Mouse (Mus musculus): ENCODE results near the gene 1500015O10Rik.
A peak's percentile ranks its signal among the peaks of the same experiment; 100 is the strongest.

The 1500015O10Rik gene

DNA sequence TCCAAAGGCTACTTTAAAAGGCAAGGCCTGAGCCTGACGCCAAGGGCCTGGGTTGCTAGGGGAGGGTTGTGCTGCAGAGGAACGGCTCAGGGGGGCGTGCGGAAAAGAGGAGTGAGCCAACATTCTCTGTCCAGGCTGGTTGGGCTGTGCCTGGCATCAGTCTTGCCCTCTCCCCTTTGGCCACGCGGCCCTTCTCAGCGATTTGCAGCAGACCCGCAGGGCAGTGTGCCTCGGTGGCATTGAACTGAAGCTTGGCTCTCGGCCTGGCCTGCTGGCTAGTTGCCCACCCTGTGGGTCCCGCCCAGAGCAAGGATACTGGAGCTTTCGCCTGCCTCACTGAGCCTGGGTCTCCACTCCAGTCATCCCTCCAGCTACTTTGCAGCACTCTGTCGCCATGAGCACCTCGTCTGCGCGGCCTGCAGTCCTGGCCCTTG lies at the start of gene 1500015O10Rik:
1500015O10Rik (plus strand) TSS at position 112 of the 434 bp plus-strand sequence.
- DNase-seq: peak; percentile 38 to 74

DNA sequence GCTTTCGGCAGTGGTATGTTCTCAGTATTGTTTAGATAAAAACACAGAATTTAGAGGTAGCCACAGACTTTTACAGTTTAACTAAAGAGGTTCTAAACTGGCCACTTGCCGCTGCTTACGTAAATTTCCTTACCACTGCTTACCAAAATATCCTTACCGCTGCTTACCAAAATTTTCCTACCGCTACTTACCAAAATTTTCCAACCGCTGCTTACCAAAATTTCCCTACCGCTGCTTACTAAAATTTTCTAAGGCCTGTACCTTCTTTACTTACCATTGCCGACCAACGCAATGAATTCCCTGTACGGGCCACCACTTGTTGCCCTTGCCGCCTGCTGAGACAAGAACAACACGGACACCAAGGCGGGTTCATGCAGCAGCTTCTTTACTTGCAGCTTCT lies 40.4 kb upstream of the 1500015O10Rik start:
- DNase-seq: no peak

DNA sequence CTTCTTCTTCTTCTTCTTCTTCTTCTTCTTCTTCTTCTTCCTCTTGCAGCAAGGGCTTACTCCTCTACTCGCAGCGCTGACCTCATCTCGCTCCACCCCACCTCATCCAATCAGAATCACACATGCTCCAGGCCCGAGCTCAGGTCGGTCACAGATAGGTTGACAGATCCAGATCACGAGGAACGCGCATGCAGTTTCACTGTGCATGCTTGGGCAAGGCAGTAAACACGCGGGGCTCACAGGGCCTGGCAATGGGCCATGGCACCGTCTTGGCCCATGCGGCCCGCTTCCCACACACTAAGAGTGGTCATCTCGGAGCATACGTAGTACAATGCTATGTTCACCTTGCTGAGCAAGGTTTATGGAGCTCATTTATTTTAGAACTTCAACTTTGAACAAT lies 39.9 kb upstream of the 1500015O10Rik start:
- DNase-seq: no peak

DNA sequence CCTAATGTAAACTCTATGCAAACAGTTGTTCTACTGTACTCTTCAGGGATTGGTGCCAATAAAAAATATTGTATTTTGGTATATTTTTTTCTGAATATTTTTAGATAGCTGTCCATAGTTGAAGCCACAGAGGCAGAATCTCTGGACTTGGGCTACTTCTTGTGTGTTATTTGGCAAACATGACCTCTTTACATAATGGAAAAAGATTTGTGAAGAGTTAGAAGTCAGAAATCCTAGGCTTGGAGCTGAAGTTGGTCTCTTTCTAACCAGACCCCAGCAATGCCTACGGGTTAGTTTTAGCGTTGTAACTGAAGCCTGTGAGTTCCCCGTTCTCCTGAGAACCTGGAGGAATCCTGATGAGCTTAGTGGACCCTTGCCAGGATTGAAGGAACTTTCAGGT lies 36.3 kb upstream of the 1500015O10Rik start:
- no peak for DNase-seq

DNA sequence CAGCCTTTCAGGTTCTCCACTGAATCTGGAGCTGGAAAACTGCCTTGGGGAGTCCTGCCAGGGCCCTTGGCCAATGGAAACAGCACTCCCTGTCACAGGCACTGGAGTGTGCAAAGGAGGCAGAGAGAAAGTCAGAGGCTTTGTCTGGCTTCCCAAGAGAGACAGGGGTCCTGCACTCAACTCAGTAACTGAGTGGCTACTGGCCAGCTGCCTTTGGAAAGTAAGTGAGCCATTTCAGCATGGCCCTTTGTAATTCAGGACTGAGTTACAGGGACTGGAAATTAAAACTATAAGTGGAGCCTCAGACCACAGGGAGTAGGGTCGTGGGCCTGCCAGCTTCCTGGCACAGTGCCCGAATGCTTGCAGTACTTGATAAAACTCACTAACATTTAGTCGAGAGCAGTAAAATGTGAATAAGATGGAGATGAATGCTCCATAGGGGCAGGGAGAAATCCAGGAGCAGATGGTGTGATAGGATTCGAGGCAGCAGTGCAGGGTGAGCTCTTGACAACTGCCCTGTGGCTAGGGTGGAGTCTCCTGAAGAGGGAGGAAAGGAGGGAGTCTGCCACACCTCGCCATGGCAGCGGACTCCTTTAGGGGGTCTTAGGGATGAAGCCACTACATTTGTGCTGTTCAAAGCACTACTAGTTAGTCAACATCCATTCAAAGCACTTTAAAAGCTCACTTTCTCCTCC lies 35.4 kb upstream of the 1500015O10Rik start:
- peak; percentile 79 to 83 for DNase-seq

DNA sequence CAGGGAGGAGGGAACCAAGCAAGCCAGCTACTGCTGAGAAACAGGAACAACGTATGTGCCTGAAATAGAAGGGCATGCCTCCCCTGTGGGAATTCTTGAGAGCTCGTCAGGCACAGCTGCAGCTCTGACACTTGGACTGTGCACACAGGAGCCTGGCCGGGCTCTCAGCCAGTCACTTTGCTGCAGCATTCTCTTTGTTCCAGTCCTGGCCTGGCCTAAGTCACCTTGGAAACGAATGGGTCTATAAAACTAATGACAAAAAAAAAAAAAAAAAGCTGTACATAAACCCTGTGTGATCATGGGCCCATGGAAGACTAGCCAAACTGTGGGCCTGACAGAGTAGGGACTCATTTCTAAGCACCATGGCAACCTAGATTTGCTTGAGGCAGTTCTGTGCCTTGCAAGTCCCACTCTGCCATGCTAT lies 31.8 kb upstream of the 1500015O10Rik start:
- DNase-seq: peak; percentile 24 to 26

DNA sequence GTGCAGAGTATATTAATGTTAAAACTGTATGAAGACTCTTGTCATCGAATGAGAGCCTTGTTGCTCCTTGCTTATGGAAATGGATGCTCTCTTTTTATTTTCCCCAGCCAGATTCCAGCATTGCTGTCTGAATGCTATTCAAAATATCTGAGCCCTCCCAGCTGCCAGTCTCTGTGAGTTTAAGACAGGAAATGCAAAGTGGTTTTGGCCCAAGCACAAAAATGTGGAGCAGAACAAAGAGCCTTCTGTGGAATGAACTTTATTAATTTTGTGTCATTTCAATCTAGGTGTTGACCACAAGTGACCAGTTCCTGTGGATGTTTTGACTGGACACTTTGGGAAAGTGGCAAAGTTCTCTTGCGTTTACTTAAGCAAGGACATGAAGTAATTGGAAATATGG lies 15.6 kb upstream of the 1500015O10Rik start:
- DNase-seq: peak; percentile 19 to 25

DNA sequence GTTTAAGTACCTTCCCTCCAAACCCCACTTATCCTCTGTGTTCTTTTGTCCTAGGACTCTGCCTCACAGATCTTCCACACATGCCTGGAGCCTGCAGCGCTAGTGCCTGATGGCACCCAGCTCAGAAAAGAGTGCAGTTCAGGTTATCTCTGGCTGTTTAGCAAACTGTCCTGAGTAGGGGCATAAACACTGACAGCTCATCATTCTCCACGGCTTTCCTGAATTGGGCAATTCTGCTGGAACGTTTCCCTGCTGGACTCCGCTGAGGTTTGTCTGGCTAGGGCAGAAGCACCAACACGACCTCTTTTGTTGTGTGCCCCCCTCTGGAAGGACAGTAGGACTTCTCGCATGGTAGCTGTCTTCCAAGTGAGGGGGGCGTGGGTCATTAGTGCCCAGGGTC lies 12.4 kb upstream of the 1500015O10Rik start:
- no peak for DNase-seq

- no peak for DNase-seq
Observed at GRCm38 (mm10) chr1:43718793-43719192, 11.6 kb upstream of the 1500015O10Rik start.

DNA sequence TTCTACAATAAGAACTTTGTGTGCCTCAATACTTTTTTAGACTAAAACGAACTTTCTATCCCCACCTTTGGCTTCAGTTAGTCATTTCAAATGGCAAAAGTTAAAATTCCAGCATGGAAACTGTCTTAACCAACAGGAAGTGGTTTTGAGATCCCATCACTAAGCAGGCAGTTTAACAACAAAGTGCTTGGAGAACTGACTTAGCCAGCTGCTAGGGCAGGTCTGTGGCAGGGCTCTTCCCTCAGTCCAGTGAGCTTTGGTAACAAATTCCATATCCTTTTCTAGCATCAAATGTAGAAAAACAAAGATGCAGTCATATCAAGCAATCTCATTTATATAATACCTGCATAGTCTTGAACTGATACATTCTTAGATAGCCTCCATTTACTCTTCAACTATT lies 7.9 kb upstream of the 1500015O10Rik start:
- DNase-seq: no peak

- no peak for DNase-seq
Observed at GRCm38 (mm10) chr1:43732100-43732499, 1.7 kb downstream of the 1500015O10Rik start.

DNA sequence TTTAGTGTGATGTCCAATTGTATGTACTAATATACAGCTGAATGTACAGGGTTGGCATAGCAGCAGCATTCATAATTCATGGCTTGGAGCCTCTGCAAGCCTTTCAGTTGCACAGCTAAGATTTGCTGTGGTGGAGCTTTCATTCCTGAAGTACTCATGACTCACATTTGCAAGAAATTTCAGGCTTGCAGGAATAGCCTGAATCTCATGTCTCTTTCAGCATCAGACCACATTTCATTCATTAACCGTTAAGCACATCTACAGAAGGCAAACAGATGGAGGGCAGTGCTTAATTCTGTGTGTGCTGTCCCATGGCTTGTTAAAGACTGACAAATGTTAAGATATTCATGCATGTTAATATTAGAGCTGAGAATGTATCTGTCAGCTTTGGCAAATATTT lies 2.3 kb downstream of the 1500015O10Rik start:
- no peak for DNase-seq

GRCm38 (mm10) chr1:43737812-43738518 lies 7.6 kb downstream of the 1500015O10Rik start:
- DNase-seq: peak; percentile 37 to 76

DNA sequence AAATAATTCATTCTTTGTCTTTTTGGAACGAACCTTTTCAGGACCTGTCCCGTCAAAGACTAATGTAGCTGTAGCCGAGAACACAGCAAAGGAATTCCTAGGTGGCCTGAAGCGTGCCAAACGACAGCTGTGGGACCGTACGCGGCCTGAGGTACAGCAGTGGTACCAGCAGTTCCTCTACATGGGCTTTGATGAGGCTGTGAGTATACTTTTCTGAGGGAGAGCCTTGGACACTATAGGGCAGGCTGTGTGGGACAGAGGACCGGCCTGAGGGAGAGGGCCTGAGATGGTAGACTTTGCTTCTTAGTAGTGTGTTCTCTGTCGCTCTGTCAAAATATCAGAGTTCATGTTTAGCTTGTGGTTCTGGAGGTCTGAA lies 8.1 kb downstream of the 1500015O10Rik start:
- no peak for DNase-seq

GRCm38 (mm10) chr1:43754448-43755312 lies 24.3 kb downstream of the 1500015O10Rik start:
- no peak for DNase-seq

DNA sequence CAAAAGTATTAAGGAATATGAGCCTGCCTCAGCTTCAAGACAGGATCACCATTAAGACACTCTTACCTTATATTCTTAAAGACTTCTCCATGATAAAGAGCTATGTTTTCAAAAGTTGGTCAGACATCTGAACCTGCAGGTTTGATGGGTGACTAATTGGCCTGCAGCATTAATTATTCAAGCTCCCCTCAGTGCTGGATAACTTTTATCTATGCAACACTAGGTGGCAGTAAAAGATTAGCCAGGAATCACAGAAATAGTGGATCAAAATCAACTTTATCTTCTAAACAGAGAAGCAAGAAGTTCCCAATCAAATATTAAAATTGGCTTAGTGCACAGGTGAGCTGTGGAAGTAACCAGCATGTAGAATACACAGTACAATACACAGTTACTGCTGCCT lies 29.7 kb downstream of the 1500015O10Rik start:
- DNase-seq: no peak

- DNase-seq: no peak
Observed at GRCm38 (mm10) chr1:43764481-43764880, 34.1 kb downstream of the 1500015O10Rik start.

DNA sequence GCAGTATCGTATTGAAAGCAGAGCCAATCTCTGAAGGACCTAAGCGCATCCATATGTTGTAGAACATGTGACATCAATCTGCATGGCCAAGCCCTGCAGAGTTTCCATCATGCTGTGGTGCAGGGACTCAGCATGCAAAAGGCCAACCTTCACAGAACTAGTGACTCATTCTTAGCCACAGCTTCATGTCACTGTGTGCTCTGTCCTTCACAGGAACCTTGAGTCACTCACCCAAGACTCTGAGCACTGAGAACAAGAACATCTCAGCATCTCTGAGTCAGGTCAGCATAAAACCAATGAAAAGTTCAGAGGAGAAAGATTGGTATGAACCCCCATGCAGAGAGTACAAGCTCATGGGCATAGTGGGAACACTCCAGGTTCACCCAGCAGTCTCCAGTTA lies 35.9 kb downstream of the 1500015O10Rik start:
- DNase-seq: no peak

DNA sequence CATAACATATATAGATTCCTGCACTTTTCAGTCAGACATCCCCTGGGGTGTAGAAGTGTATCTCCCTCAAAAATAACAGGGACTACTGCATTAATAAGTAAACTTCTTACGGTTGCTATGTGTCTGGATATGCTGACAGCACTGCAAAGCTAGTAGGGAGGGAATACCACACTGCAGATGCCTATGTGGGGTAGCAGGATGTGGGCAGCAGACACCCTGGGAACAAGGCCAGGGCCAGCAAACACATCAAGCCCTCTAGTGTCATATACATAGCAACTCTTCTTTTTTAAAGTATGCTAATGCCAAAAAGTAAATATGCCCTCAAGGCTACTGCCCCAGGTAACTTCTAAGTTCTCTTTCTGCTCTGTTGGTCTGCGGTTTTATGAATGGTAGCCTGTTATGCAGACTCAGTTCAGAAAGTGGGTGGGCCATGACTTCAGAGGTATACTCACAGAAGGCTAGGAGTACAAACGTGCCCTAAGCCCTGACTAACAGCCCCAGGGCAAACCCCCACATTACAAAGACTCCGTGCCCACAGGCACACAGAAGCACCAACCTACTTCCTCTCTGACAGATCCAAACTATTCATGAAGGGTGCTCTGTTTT lies 38.1 kb downstream of the 1500015O10Rik start:
- DNase-seq: no peak

GRCm38 (mm10) chr1:43769348-43769747 lies 38.9 kb downstream of the 1500015O10Rik start:
- no peak for DNase-seq

- DNase-seq: no peak
Observed at GRCm38 (mm10) chr1:43770032-43770431, 39.6 kb downstream of the 1500015O10Rik start.

GRCm38 (mm10) chr1:43772694-43773093 lies 42.3 kb downstream of the 1500015O10Rik start:
- no peak for DNase-seq

- peak in 1 of 2 experiments; percentile 2 for DNase-seq
Observed at GRCm38 (mm10) chr1:43774126-43774525, 43.7 kb downstream of the 1500015O10Rik start.

All from kidney, postnatal 36 days (tissue).